Mouse (Mus musculus): ENCODE results near the gene Luc7l2. TPM values are rescaled to one million over a fixed set of nuclear protein-coding genes. Genes with fewer than 3 reads are reported as not detected.
A peak's percentile ranks its signal among the peaks of the same experiment; 100 is the strongest.

Luc7l2 gene
- polyA plus RNA-seq, 1 experiment from 2014 or later, result 39.7 TPM

DNA sequence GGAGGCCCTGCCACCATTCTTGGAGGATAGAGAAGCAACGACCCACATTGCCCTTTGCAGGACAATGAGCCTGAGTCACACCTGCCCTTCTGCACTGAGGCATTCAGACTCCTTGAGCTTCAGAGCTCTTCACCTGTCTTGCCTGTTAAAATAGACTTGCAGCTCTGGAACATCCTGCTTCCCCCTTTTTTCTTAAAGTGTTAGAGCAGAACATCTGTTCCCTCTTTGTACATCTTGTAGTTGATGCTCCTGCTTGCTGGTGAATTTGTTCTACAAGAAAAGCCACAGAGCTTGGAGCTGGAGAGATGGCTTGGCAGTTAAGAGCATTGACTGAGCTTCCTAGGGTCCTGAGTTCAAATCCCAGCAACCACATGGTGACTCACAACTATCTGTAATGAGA lies 71.3 kb downstream of the Luc7l2 start:
- Histone ChIP-seq H3K4me1 (no peaks in the 10 kb centered on the region), H3K27ac (no peak overlapping the region), H3K9me3 (replicated peaks) (no peaks in the 10 kb centered on the region), H3K4me3 (no peak overlapping the region), H3K36me3 (peaks cover 46% of the 10 kb centered on the region), H3K27me3 (ENCODE audit: low read depth, poor library complexity, severe bottlenecking) (no peaks in the 10 kb centered on the region)
- WGBS, result 86% methylated on average over 1 of the region's 1 CpGs
- DNase-seq (ENCODE audit: low spot score), result no peak

GRCm38 (mm10) chr6:38623457-38623856 lies 72.3 kb downstream of the Luc7l2 start:
- Histone ChIP-seq H3K4me3 (no peak overlapping the region), H3K36me3 (peaks cover 38% of the 10 kb centered on the region), H3K4me1 (no peaks in the 10 kb centered on the region), H3K27me3 (ENCODE audit: low read depth, poor library complexity, severe bottlenecking) (no peaks in the 10 kb centered on the region), H3K27ac (no peak overlapping the region), H3K9me3 (replicated peaks) (no peaks in the 10 kb centered on the region)
- DNase-seq (ENCODE audit: low spot score), result no peak
- 94% methylated on average over 2 of the region's 2 CpGs for WGBS

- no peaks in the 10 kb centered on the region for H3K27me3 ChIP-seq (ENCODE audit: low read depth, poor library complexity, severe bottlenecking)
- H3K36me3 ChIP-seq, result peaks cover 28% of the 10 kb centered on the region
- H3K9me3 ChIP-seq (replicated peaks), result no peaks in the 10 kb centered on the region
- 89% methylated on average over 1 of the region's 1 CpGs for WGBS
- H3K4me1 ChIP-seq, result no peaks in the 10 kb centered on the region
- no peak overlapping the region for H3K27ac ChIP-seq
- H3K4me3 ChIP-seq, result no peak overlapping the region
- DNase-seq (ENCODE audit: low spot score), result no peak
Measured at GRCm38 (mm10) chr6:38624439-38624838, 73.3 kb downstream of the Luc7l2 start.

DNA sequence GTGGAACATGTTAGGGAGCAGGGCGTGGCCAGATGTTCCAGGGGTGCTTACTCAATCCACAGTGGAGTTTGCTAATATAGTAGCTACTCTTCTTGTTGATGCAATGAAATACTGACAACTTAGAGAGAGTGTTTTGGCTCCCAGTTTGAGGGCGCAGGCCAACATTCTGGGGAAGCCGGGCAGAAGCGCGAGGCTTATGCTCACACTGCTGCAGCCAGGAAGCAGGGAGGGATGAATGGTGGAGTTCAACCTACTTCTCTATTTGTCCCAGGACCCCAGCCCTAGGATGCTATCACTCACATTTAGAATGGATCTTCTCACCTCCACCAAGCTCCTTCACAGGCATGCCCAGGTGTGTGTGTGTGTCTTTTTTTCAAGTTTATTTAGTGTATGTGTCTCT lies 75.0 kb downstream of the Luc7l2 start:
- no peaks in the 10 kb centered on the region for H3K9me3 ChIP-seq (replicated peaks)
- H3K27me3 ChIP-seq (ENCODE audit: low read depth, poor library complexity, severe bottlenecking), result no peaks in the 10 kb centered on the region
- H3K4me1 ChIP-seq, result no peaks in the 10 kb centered on the region
- H3K36me3 ChIP-seq, result peaks cover 16% of the 10 kb centered on the region
- no peak overlapping the region for H3K27ac ChIP-seq
- H3K4me3 ChIP-seq, result no peak overlapping the region
- peak; percentile 18 for DNase-seq (ENCODE audit: low spot score)
- WGBS, result 96% methylated on average over 5 of the region's 5 CpGs

GRCm38 (mm10) chr6:38627081-38627480 lies 75.9 kb downstream of the Luc7l2 start:
- 98% methylated on average over 4 of the region's 4 CpGs for WGBS
- peak; percentile 10 for DNase-seq (ENCODE audit: low spot score)
- no peak overlapping the region for H3K27ac ChIP-seq

GRCm38 (mm10) chr6:38627486-38627885 lies 76.4 kb downstream of the Luc7l2 start:
- Histone ChIP-seq H3K27me3 (ENCODE audit: low read depth, poor library complexity, severe bottlenecking) (peaks cover 4% of the 10 kb centered on the region), H3K27ac (no peak overlapping the region), H3K4me3 (no peak overlapping the region), H3K4me1 (no peaks in the 10 kb centered on the region), H3K9me3 (replicated peaks) (no peaks in the 10 kb centered on the region), H3K36me3 (peaks cover 16% of the 10 kb centered on the region)
- 85% methylated on average over 4 of the region's 4 CpGs for WGBS
- DNase-seq (ENCODE audit: low spot score), result peak; percentile 13

More at GRCm38 (mm10) chr6:38627081-38627480, 75.9 kb downstream of the Luc7l2 start:
- Histone ChIP-seq H3K9me3 (replicated peaks) (no peaks in the 10 kb centered on the region), H3K36me3 (peaks cover 16% of the 10 kb centered on the region), H3K4me1 (no peaks in the 10 kb centered on the region), H3K27me3 (ENCODE audit: low read depth, poor library complexity, severe bottlenecking) (no peaks in the 10 kb centered on the region), H3K4me3 (no peak overlapping the region)

- DNase-seq (ENCODE audit: low spot score), result peak; percentile 19
- H3K9me3 ChIP-seq (replicated peaks), result no peaks in the 10 kb centered on the region
- H3K4me1 ChIP-seq, result no peaks in the 10 kb centered on the region
- H3K4me3 ChIP-seq, result no peak overlapping the region
- WGBS, result 100% methylated on average over 1 of the region's 1 CpGs
- no peak overlapping the region for H3K27ac ChIP-seq
- peaks cover 8% of the 10 kb centered on the region for H3K36me3 ChIP-seq
- peaks cover 24% of the 10 kb centered on the region for H3K27me3 ChIP-seq (ENCODE audit: low read depth, poor library complexity, severe bottlenecking)
Measured at GRCm38 (mm10) chr6:38629556-38629955, 78.4 kb downstream of the Luc7l2 start.

DNA sequence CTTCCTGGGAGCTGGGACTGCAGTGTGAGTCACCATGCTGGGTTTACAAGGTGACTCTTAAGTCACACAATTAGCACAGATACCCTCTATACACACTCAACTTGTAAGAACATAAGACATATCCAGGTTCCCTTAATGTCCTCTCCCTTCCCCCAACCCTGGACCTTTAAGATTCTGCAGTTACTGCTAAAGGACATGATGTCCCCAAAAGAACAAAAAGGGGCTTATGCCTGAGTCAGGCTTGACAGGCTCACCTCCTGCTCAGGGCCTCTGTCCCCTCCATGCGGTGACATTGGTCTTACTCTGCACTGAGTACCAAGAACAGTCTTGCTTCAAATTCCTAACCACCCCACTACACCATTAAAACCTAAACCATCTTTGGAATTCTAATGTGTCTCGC lies 81.7 kb downstream of the Luc7l2 start:
- H3K4me1 ChIP-seq, result peaks cover 18% of the 10 kb centered on the region
- no peak overlapping the region for H3K4me3 ChIP-seq
- WGBS, result 72% methylated on average over 2 of the region's 2 CpGs
- peaks cover 3% of the 10 kb centered on the region; the same call in 1 of the 2 replicates for H3K36me3 ChIP-seq
- no peak for DNase-seq (ENCODE audit: low spot score)
- no peak overlapping the region for H3K27ac ChIP-seq
- H3K9me3 ChIP-seq (replicated peaks), result no peaks in the 10 kb centered on the region
- peaks cover 57% of the 10 kb centered on the region for H3K27me3 ChIP-seq (ENCODE audit: low read depth, poor library complexity, severe bottlenecking)

- Histone ChIP-seq H3K27ac (no peak overlapping the region), H3K4me1 (peaks cover 18% of the 10 kb centered on the region), H3K4me3 (no peak overlapping the region), H3K9me3 (replicated peaks) (no peaks in the 10 kb centered on the region), H3K36me3 (no peaks in the 10 kb centered on the region), H3K27me3 (ENCODE audit: low read depth, poor library complexity, severe bottlenecking) (peaks cover 72% of the 10 kb centered on the region)
- no peak for DNase-seq (ENCODE audit: low spot score)
- WGBS, result 84% methylated on average over 8 of the region's 8 CpGs
Measured at GRCm38 (mm10) chr6:38634461-38634860, 83.3 kb downstream of the Luc7l2 start.

GRCm38 (mm10) chr6:38635941-38636851 lies 85.1 kb downstream of the Luc7l2 start:
- whole genome bisulfite sequencing, result 2% methylated on average over 72 of the region's 72 CpGs
- H3K27me3 ChIP-seq (ENCODE audit: low read depth, poor library complexity, severe bottlenecking), result peaks cover 90% of the 10 kb centered on the region
- peak; percentile 73 for DNase-seq (ENCODE audit: low spot score)
- H3K36me3 ChIP-seq, result no peaks in the 10 kb centered on the region
- no peaks in the 10 kb centered on the region for H3K9me3 ChIP-seq (replicated peaks)
- peak overlapping the region; percentile 62 for H3K27ac ChIP-seq
- peaks cover 18% of the 10 kb centered on the region for H3K4me1 ChIP-seq
- H3K4me3 ChIP-seq, result peak overlapping the region; percentile 63

DNA sequence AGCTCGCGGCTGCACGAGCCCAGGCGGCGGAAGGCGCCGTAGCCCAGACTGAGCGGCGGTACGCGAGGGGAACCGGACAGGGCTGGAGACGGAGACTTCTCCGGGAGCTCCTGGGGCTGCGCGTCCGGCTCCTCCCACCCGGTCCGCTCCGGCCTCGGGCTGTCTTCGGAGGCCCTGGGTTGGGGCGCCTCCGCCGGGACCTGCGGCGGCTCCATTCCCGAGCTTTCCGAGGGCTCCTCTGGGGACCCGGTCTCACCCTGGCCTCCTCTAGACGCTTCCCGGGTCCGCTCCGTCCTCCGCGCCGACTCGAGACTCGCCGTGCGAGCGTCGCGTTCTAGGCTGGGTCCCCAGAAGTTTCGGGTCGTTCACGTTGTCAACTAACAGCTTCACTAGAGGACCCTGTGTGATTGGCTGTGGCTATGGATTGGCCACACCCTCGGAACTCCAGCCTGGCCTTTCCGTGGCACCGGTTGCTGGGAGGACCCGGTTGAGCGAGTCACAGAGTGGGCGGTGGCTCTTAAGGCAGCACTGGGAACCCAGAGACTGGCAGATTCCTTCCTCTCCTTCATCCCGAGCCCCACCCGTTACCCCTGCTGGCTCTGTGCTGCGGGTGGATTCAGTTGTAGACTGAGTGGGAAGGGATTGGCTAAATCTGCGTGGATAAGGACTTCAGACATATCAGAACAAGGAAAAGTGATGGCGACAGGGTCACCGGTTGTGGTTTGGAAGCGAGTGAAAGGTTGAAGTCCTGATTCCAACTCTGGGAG lies 85.9 kb downstream of the Luc7l2 start, which contains the start of gene Klrg2:
Gene Klrg2, minus strand, starts transcription at position 391 of the 767 bp plus-strand sequence.
- Histone ChIP-seq H3K27me3 (ENCODE audit: low read depth, poor library complexity, severe bottlenecking) (peaks cover 98% of the 10 kb centered on the region), H3K9me3 (replicated peaks) (no peaks in the 10 kb centered on the region), H3K36me3 (no peaks in the 10 kb centered on the region), H3K4me1 (peaks cover 20% of the 10 kb centered on the region), H3K27ac (peak within 1 kb of the TSS; percentile 62), H3K4me3 (peak within 1 kb of the TSS; percentile 63)
- peak; percentile 69 for DNase-seq (ENCODE audit: low spot score)
- WGBS, result 2% methylated on average over 60 of the region's 60 CpGs

DNA sequence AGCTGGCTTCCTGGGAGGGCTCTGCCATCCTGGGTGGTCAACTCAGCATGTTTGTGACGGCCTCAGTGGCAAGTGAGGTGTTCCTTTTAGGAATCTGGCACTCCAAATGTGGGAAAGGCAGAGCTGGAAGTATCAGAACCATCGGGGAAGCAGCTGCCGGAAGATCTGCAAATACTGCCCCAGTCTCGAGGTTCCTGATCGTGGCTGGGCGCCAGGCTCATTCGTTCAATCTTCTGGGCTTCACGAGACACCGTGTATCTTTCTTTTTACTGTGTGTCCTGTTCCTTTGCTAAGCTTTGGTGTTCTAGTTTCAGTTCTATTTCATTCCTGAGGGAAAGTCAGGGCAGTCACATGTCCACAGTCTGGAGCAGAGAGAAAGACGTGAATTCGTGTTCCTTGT lies 89.3 kb downstream of the Luc7l2 start:
- WGBS, result 83% methylated on average over 11 of the region's 11 CpGs
- no peaks in the 10 kb centered on the region for H3K36me3 ChIP-seq
- no peak overlapping the region for H3K4me3 ChIP-seq
- no peaks in the 10 kb centered on the region for H3K9me3 ChIP-seq (replicated peaks)
- no peak for DNase-seq (ENCODE audit: low spot score)
- H3K27ac ChIP-seq, result no peak overlapping the region
- peaks cover 77% of the 10 kb centered on the region for H3K27me3 ChIP-seq (ENCODE audit: low read depth, poor library complexity, severe bottlenecking)
- H3K4me1 ChIP-seq, result peaks cover 23% of the 10 kb centered on the region

DNA sequence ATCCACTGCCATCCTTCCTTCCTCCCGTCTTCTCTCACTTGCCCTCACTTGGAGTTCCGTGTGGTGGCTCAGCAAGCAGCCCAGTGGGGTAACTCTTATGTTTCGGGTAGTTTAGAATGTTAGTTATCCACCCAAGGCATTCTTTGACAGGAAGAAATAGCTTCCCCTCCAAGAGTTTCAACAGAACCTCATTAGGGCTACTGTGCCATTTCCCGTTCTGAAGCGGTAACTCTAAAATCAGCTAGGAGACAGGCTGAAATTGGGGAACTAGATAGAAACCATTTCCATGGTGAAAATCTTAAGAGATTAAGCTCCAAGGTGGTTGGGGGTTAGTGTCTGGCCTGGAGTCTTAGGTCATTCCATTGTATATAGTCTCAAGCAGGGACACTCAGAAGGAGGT lies 90.1 kb downstream of the Luc7l2 start:
- Histone ChIP-seq H3K9me3 (replicated peaks) (no peaks in the 10 kb centered on the region), H3K4me1 (peaks cover 17% of the 10 kb centered on the region), H3K36me3 (no peaks in the 10 kb centered on the region), H3K27me3 (ENCODE audit: low read depth, poor library complexity, severe bottlenecking) (peaks cover 69% of the 10 kb centered on the region), H3K27ac (no peak overlapping the region), H3K4me3 (no peak overlapping the region)
- no peak for DNase-seq (ENCODE audit: low spot score)
- WGBS, result 78% methylated on average over 5 of the region's 5 CpGs

Data from limb, embryonic 10.5 days (tissue).